Mouse (Mus musculus) spleen, adult 2 months (tissue): Measurements from ENCODE around the gene Lrrc8e.

Source experiments
- CTCF ChIP-seq: fragments of 200-500 bp; IDR thresholded peaks from 2 replicates; pipeline ENCODE4 v1.5.1; 2011; ENCODE audit warnings: mild to moderate bottlenecking, inconsistent platforms; ENCODE audit not compliant: insufficient read depth, insufficient read length, insufficient replicate concordance; ENCODE audit errors: extremely low read depth
- POLR2A ChIP-seq: fragments of 200-500 bp; IDR thresholded peaks from 2 replicates; pipeline ENCODE4 v1.6.1; 2011; ENCODE audit warnings: low read depth, low read length, inconsistent platforms

- no peak for TF ChIP-seq CTCF
- no peak for TF ChIP-seq POLR2A
Measured at GRCm38 (mm10) chr8:4227919-4228318, 1.3 kb downstream of the Lrrc8e start.
